Mouse (Mus musculus) ES-E14 (cell line): Measurements from ENCODE around the gene Apba2.

Experiments
- CHD2 ChIP-seq: IDR thresholded peaks from 2 replicates; pipeline ENCODE4 v1.6.1; 2014; ENCODE audit warnings: mild to moderate bottlenecking, low read depth, low read length, inconsistent platforms
- HCFC1 ChIP-seq: IDR thresholded peaks from 2 replicates; pipeline ENCODE4 v1.6.1; 2012; ENCODE audit warnings: low read length, inconsistent platforms, borderline replicate concordance; ENCODE audit not compliant: insufficient read depth
- ZC3H11A ChIP-seq: IDR thresholded peaks from 2 replicates; pipeline ENCODE4 v1.6.1; 2012; ENCODE audit warnings: low read depth, mild to moderate bottlenecking, inconsistent platforms, low read length, borderline replicate concordance

GRCm38 (mm10) chr7:64665120-64665519 lies 163.6 kb downstream of the Apba2 start:
- no peak for TF ChIP-seq HCFC1
- no peak for TF ChIP-seq ZC3H11A
- TF ChIP-seq CHD2: no peak
